Mouse (Mus musculus) midbrain, postnatal 0 days (tissue): ENCODE results near the gene Pdzrn3. TPM values are rescaled to one million over a fixed set of nuclear protein-coding genes. Genes with fewer than 3 reads are reported as not detected.

Source experiments
- ATAC-seq: fragments of 200-750 bp; cut with Nextera tagmentation; 2 replicates; pipeline ENCODE4 v1.8.0; 2017; ENCODE audit warnings: moderate number of reproducible peaks, mild to moderate bottlenecking, moderate TSS enrichment, moderate library complexity; ENCODE audit not compliant: low FRiP score
- DNase-seq: peaks from one replicate; pipeline ENCODE4 v3.0.0-alpha.2; 2015; ENCODE audit warnings: low spot score
- H3K27ac ChIP-seq: fragments of 300-500 bp; sonication (generic); 2 replicates; pipeline ENCODE4 v1.5.1; 2014; ENCODE audit warnings: low read depth, mild to moderate bottlenecking, low read length, mixed read lengths
- H3K27me3 ChIP-seq: fragments of 300-500 bp; sonication (generic); 2 replicates; pipeline ENCODE4 v1.6.1; 2014; ENCODE audit warnings: low read length, control low read depth, mixed read lengths; ENCODE audit not compliant: insufficient read depth
- H3K36me3 ChIP-seq: fragments of 300-500 bp; sonication (generic); 2 replicates; pipeline ENCODE4 v1.6.1; 2014; ENCODE audit warnings: low read length, control low read depth, mixed read lengths; ENCODE audit not compliant: insufficient read depth
- H3K4me1 ChIP-seq: fragments of 300-500 bp; sonication (generic); 2 replicates; pipeline ENCODE4 v1.6.1; 2014; ENCODE audit warnings: mild to moderate bottlenecking, control low read depth, antibody characterized with exemption, low read length, mixed read lengths; ENCODE audit not compliant: insufficient read depth
- H3K4me2 ChIP-seq: fragments of 300-500 bp; sonication (generic); 2 replicates; pipeline ENCODE4 v1.6.1; 2014; ENCODE audit warnings: low read depth, mild to moderate bottlenecking, low read length, mixed read lengths; ENCODE audit not compliant: poor library complexity, severe bottlenecking
- H3K4me3 ChIP-seq: fragments of 300-500 bp; sonication (generic); 2 replicates; pipeline ENCODE4 v1.5.1; 2014; ENCODE audit warnings: low read depth, mild to moderate bottlenecking, low read length, moderate library complexity
- H3K9ac ChIP-seq: fragments of 300-500 bp; sonication (generic); replicated peaks from 2 replicates; pipeline ENCODE4 v1.6.1; 2014; ENCODE audit warnings: mild to moderate bottlenecking, low read length, moderate library complexity, mixed read lengths; ENCODE audit not compliant: poor library complexity, severe bottlenecking
- H3K9me3 ChIP-seq: fragments of 300-500 bp; sonication (generic); 2 replicates; pipeline ENCODE4 v1.6.1; 2016; ENCODE audit warnings: low read length, control low read depth
- CTCF ChIP-seq: IDR thresholded peaks from 2 replicates; pipeline ENCODE4 v1.5.1; 2016; ENCODE audit warnings: antibody characterized with exemption, mild to moderate bottlenecking
- WGBS: fragments of 180-500 bp; shearing (Covaris S2); extraction: QIAGEN DNeasy Blood & Tissue Kit; methylation state at CpG from one replicate; pipeline ENCODE4 v1.1.7; 2014; 5-methylcytosine and 5-hydroxymethylcytosine counted together
- polyA plus RNA-seq: library from polyadenylated mRNA; unstranded; fragments of >200 nt; fragmentation: Nextera tagmentation; extraction: Ambion mirVana; gene quantifications from 2 replicates; pipeline ENCODE4 v1.2.1, GENCODE M21; 2015
- total RNA-seq: library from RNA; depleted of rRNA; stranded (reverse); fragments of >200 nt; gene quantifications from 2 replicates; pipeline ENCODE4 v1.2.3, GENCODE M21; 2014

Pdzrn3 gene
- total and polyA plus RNA-seq, 2 experiments from 2014 or later: 10.8 to 27.2 TPM

- DNase-seq: no peak
- WGBS: 13% methylated on average over 1 of the region's 1 CpGs
- Histone ChIP-seq H3K27me3 (no peaks in the 10 kb centered on the region), H3K4me2 (no peak overlapping the region), H3K36me3 (no peaks in the 10 kb centered on the region), H3K9ac (no peak overlapping the region), H3K27ac (no peak overlapping the region), H3K9me3 (no peaks in the 10 kb centered on the region), H3K4me3 (no peak overlapping the region), H3K4me1 (no peaks in the 10 kb centered on the region)
- no peak for ATAC-seq
- no peak for TF ChIP-seq CTCF
Observed at GRCm38 (mm10) chr6:101411701-101412100, 34.0 kb upstream of the Pdzrn3 start.

- Histone ChIP-seq H3K4me3 (no peak overlapping the region), H3K4me2 (no peak overlapping the region), H3K9me3 (no peaks in the 10 kb centered on the region), H3K27ac (no peak overlapping the region), H3K4me1 (no peaks in the 10 kb centered on the region), H3K9ac (no peak overlapping the region), H3K27me3 (no peaks in the 10 kb centered on the region), H3K36me3 (no peaks in the 10 kb centered on the region)
- DNase-seq (no peak), ATAC-seq (no peak)
- 27% methylated on average over 2 of the region's 2 CpGs for WGBS
- TF ChIP-seq CTCF: no peak
Observed at GRCm38 (mm10) chr6:101411064-101411463, 33.4 kb upstream of the Pdzrn3 start.

GRCm38 (mm10) chr6:101396711-101397110 is 19.0 kb upstream of the Pdzrn3 start:
- Histone ChIP-seq H3K27me3 (no peaks in the 10 kb centered on the region), H3K27ac (no peak overlapping the region), H3K9ac (no peak overlapping the region), H3K4me1 (no peaks in the 10 kb centered on the region), H3K4me3 (no peak overlapping the region), H3K9me3 (no peaks in the 10 kb centered on the region), H3K4me2 (no peak overlapping the region), H3K36me3 (no peaks in the 10 kb centered on the region)
- ATAC-seq (no peak), DNase-seq (no peak)
- 94% methylated on average over 4 of the region's 4 CpGs for WGBS
- TF ChIP-seq CTCF: no peak

DNA sequence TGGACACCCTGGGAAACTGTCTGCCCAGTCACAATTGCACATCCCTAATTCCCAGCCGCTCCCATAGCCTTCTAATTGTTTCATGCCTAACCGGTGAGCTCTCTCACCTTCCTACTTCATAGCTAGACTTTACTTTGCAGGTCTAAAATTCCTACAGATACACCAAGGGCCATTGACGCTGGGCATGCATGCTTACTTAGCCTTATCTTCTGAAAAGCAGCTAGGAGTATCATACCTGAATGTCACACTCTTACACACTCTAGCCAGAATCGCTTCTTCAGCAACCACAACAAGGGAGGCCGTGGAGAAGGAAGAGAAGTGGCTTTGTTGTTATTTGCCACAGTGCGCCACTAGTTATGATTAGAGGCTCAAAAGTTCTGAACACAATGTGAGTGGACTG is 18.2 kb upstream of the Pdzrn3 start:
- H3K4me3 ChIP-seq: no peak overlapping the region
- no peak for TF ChIP-seq CTCF
- no peaks in the 10 kb centered on the region for H3K9me3 ChIP-seq
- DNase-seq (no peak), ATAC-seq (no peak)
- H3K36me3 ChIP-seq: no peaks in the 10 kb centered on the region
- no peak overlapping the region for H3K9ac ChIP-seq
- WGBS: 94% methylated on average over 6 of the region's 6 CpGs
- H3K4me1 ChIP-seq: no peaks in the 10 kb centered on the region
- H3K27me3 ChIP-seq: no peaks in the 10 kb centered on the region
- H3K4me2 ChIP-seq: no peak overlapping the region
- H3K27ac ChIP-seq: no peak overlapping the region

DNA sequence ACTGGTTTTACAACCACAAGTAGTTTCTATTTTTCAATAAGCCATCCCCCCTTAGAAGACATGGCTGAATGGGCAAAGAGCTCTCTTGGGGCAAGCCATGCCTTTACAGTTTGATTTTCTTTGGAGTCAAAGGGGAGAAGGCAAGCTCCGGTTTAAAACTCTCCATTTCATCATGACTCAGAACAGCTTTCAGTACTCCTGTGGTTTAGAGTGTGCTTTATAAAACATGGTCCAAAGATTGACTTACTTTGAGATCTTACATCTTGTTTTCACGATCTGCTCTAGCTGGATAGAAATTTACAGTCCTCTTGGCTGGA is 15.1 kb upstream of the Pdzrn3 start:
- ATAC-seq (no peak), DNase-seq (no peak)
- 75% methylated on average over 2 of the region's 2 CpGs for WGBS
- Histone ChIP-seq H3K4me1 (no peaks in the 10 kb centered on the region), H3K27ac (no peak overlapping the region), H3K4me3 (no peak overlapping the region), H3K27me3 (no peaks in the 10 kb centered on the region), H3K4me2 (no peak overlapping the region), H3K9ac (no peak overlapping the region), H3K36me3 (no peaks in the 10 kb centered on the region), H3K9me3 (no peaks in the 10 kb centered on the region)
- TF ChIP-seq CTCF: no peak

- H3K9ac ChIP-seq: no peak overlapping the region
- H3K27ac ChIP-seq: no peak overlapping the region
- no peaks in the 10 kb centered on the region for H3K4me1 ChIP-seq
- no peak overlapping the region for H3K4me3 ChIP-seq
- no peak overlapping the region for H3K4me2 ChIP-seq
- H3K9me3 ChIP-seq: no peaks in the 10 kb centered on the region
- H3K27me3 ChIP-seq: no peaks in the 10 kb centered on the region
- DNase-seq (no peak), ATAC-seq (no peak)
- no peaks in the 10 kb centered on the region for H3K36me3 ChIP-seq
- no peak for TF ChIP-seq CTCF
- 79% methylated on average over 8 of the region's 8 CpGs for WGBS
Observed at GRCm38 (mm10) chr6:101392107-101392800, 14.6 kb upstream of the Pdzrn3 start.
